Mouse (Mus musculus) kidney, embryonic 14.5 days (tissue): ENCODE measurements around the gene Gm8369. TPM values are rescaled to one million over a fixed set of nuclear protein-coding genes. Genes with fewer than 3 reads are reported as not detected.
"Not testable (repeated sequence)": the region's sequence is repeated elsewhere in the genome, so short reads cannot be mapped to it uniquely, and the experiment has no call there.

Source experiments
- ATAC-seq: fragments of 200-750 bp; cut with Nextera tagmentation; 2 replicates; pipeline ENCODE4 v1.8.0; 2017; ENCODE audit warnings: moderate number of reproducible peaks, mild to moderate bottlenecking, moderate TSS enrichment, moderate library complexity; ENCODE audit not compliant: low FRiP score, low TSS enrichment
- H3K27ac ChIP-seq: fragments of 300-500 bp; sonication (generic); 2 replicates; pipeline ENCODE4 v1.5.1; 2014; ENCODE audit warnings: low read depth, mild to moderate bottlenecking, low read length, moderate library complexity, mixed read lengths
- H3K27me3 ChIP-seq: fragments of 300-500 bp; sonication (generic); 2 replicates; pipeline ENCODE4 v1.6.1; 2014; ENCODE audit warnings: mild to moderate bottlenecking, low read length; ENCODE audit not compliant: control insufficient read depth, insufficient read depth
- H3K36me3 ChIP-seq: fragments of 300-500 bp; sonication (generic); 2 replicates; pipeline ENCODE4 v1.6.1; 2014; ENCODE audit warnings: low read length, mixed read lengths; ENCODE audit not compliant: control insufficient read depth, insufficient read depth
- H3K4me1 ChIP-seq: fragments of 300-500 bp; sonication (generic); 2 replicates; pipeline ENCODE4 v1.6.1; 2014; ENCODE audit warnings: low read length, mixed read lengths; ENCODE audit not compliant: control insufficient read depth, insufficient read depth
- H3K4me2 ChIP-seq: fragments of 300-500 bp; sonication (generic); replicated peaks from 2 replicates; pipeline ENCODE4 v1.6.1; 2014; ENCODE audit warnings: low read depth, mild to moderate bottlenecking, low read length
- H3K4me3 ChIP-seq: fragments of 300-500 bp; sonication (generic); 2 replicates; pipeline ENCODE4 v1.5.1; 2014; ENCODE audit warnings: mild to moderate bottlenecking, low read length
- H3K9ac ChIP-seq: fragments of 300-500 bp; sonication (generic); 2 replicates; pipeline ENCODE4 v1.6.1; 2014; ENCODE audit warnings: low read depth, mild to moderate bottlenecking, low read length, moderate library complexity
- H3K9me3 ChIP-seq: fragments of 300-500 bp; sonication (generic); 2 replicates; pipeline ENCODE4 v1.6.1; 2016; ENCODE audit warnings: low read length; ENCODE audit not compliant: control insufficient read depth
- WGBS: fragments of 180-500 bp; shearing (Covaris S2); extraction: QIAGEN DNeasy Blood & Tissue Kit; methylation state at CpG from one replicate; pipeline ENCODE4 v1.1.7; 2014; 5-methylcytosine and 5-hydroxymethylcytosine counted together
- polyA plus RNA-seq: library from polyadenylated mRNA; unstranded; fragments of >200 nt; fragmentation: Nextera tagmentation; extraction: Ambion mirVana; gene quantifications from 2 replicates; pipeline ENCODE4 v1.2.1, GENCODE M21; 2014

Gm8369 gene
- polyA plus RNA-seq, 1 experiment from 2014 or later, result not detected

DNA sequence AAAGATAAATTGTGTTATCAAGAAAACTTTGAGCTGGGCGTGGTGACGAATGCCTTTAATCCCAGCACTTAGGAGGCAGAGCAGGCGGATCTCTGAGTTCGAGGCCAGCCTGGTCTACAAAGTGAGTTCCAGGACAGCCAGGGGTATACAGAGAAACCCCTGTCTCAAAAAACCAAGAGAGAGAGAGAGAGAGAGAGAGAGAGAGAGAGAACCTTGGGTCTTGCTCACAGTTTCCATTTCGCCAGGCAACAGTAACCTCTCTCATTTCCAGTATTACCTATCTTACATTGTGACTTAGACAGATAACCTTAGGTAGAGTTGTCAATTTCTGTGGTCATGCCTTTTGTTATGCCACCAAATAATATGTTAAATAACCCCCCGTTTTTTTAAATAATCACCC lies 10.6 kb downstream of the Gm8369 start:
- Histone ChIP-seq H3K9ac (no peak overlapping the region), H3K27me3 (no peaks in the 10 kb centered on the region), H3K27ac (no peak overlapping the region), H3K4me3 (no peak overlapping the region), H3K4me1 (no peaks in the 10 kb centered on the region), H3K9me3 (no peaks in the 10 kb centered on the region), H3K36me3 (no peaks in the 10 kb centered on the region), H3K4me2 (no peak overlapping the region)
- ATAC-seq, result no peak
- 90% methylated on average over 6 of the region's 6 CpGs for WGBS

DNA sequence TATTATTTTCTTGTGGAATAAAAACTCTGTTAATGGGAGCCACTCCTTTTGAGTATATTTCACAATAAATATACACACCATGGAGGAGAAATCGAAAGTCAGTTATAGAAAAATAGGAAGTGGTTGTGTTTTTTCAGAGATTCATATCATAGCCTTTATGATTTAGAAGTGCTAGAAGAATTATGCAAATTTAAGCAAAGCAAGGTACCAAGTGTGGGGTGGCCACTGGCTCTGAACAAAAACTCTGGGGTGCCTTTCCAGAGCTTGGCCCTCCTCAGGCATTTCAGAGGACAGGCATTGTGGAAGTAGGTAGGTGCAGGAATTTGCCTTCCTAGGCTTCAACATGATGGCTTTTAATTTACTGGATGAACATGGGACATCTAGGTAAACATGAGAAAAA lies 11.6 kb downstream of the Gm8369 start:
- not testable (repeated sequence) for H3K27me3 ChIP-seq, H3K27ac ChIP-seq, H3K9ac ChIP-seq, H3K36me3 ChIP-seq, ATAC-seq, H3K4me1 ChIP-seq, H3K9me3 ChIP-seq, H3K4me2 ChIP-seq, H3K4me3 ChIP-seq
- WGBS, result 75% methylated on average over 1 of the region's 1 CpGs

- ATAC-seq, result no peak
- H3K9ac ChIP-seq, result no peak overlapping the region
- H3K9me3 ChIP-seq, result no peaks in the 10 kb centered on the region
- no peaks in the 10 kb centered on the region for H3K27me3 ChIP-seq
- WGBS, result 91% methylated on average over 1 of the region's 1 CpGs
- H3K4me2 ChIP-seq, result no peak overlapping the region
- H3K27ac ChIP-seq, result no peak overlapping the region
- H3K4me3 ChIP-seq, result no peak overlapping the region
- no peaks in the 10 kb centered on the region for H3K4me1 ChIP-seq
- H3K36me3 ChIP-seq, result no peaks in the 10 kb centered on the region
Observed at GRCm38 (mm10) chr19:11500796-11501195, 15.1 kb downstream of the Gm8369 start.

GRCm38 (mm10) chr19:11501326-11501725 lies 15.6 kb downstream of the Gm8369 start:
- Histone ChIP-seq H3K9ac (no peak overlapping the region), H3K27me3 (no peaks in the 10 kb centered on the region), H3K4me1 (no peaks in the 10 kb centered on the region), H3K36me3 (no peaks in the 10 kb centered on the region), H3K27ac (no peak overlapping the region), H3K9me3 (no peaks in the 10 kb centered on the region), H3K4me3 (no peak overlapping the region), H3K4me2 (no peak overlapping the region)
- 88% methylated on average over 4 of the region's 4 CpGs for WGBS
- ATAC-seq, result no peak

DNA sequence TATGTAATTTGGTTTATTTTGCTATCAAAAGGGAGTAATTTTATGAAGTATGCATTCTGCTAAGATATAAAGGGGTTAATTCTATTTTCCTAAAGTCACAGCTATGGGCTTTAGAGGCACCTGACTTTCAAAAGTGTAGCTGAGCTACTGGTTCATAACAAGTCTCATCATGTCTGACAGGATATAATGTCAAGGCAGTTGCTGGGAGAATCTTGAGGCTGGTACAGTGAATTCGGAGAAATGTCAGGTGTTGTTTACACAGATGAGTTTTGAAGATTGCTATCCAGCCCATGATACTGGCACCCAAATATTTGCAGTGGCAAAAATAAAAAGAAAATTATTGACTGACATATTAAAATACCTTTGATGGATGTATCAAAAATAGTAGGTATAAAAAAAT lies 19.1 kb downstream of the Gm8369 start:
- no peak for ATAC-seq
- no peak overlapping the region for H3K27ac ChIP-seq
- H3K4me3 ChIP-seq, result no peak overlapping the region
- no peaks in the 10 kb centered on the region for H3K36me3 ChIP-seq
- H3K9me3 ChIP-seq, result no peaks in the 10 kb centered on the region
- H3K9ac ChIP-seq, result no peak overlapping the region
- H3K4me2 ChIP-seq, result no peak overlapping the region
- H3K4me1 ChIP-seq, result no peaks in the 10 kb centered on the region
- 86% methylated on average over 1 of the region's 1 CpGs for WGBS
- no peaks in the 10 kb centered on the region for H3K27me3 ChIP-seq

- Histone ChIP-seq H3K4me3 (no peak overlapping the region), H3K36me3 (no peaks in the 10 kb centered on the region), H3K27me3 (no peaks in the 10 kb centered on the region), H3K9ac (no peak overlapping the region), H3K4me1 (no peaks in the 10 kb centered on the region), H3K9me3 (no peaks in the 10 kb centered on the region), H3K27ac (no peak overlapping the region), H3K4me2 (no peak overlapping the region)
- WGBS, result 62% methylated on average over 1 of the region's 1 CpGs
- ATAC-seq, result no peak
Observed at GRCm38 (mm10) chr19:11513458-11513857, 27.7 kb downstream of the Gm8369 start.

DNA sequence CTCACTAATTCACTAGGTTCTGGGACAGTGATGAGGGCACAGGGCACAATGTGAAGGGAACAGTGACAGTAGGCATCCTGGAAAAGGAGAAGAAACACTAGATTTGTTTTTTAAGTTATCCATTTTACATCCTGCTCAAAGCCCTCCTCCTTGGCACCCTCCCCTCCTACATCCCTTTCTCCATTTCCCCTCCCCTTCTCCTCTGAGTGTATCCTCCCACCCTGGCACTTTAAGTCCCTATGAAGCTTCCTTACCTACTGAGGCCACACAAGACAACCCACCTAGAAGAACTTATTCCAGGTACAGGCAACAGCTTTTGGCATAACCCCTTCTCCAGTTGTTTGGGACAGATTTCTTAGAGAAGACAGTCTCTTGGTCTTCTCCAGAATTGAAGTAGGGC lies 30.5 kb downstream of the Gm8369 start, which contains the start of gene Ms4a6b:
TSS of gene Ms4a6b (plus strand) at position 267 of the 400 bp plus-strand sequence.
- Histone ChIP-seq H3K27me3 (no peaks in the 10 kb centered on the region), H3K9ac (no peak within 1 kb of the TSS), H3K4me2 (no peak within 1 kb of the TSS), H3K27ac (no peak within 1 kb of the TSS), H3K4me1 (no peaks in the 10 kb centered on the region), H3K4me3 (no peak within 1 kb of the TSS), H3K9me3 (no peaks in the 10 kb centered on the region), H3K36me3 (no peaks in the 10 kb centered on the region)
- ATAC-seq, result no peak

- H3K4me3 ChIP-seq, result no peak overlapping the region
- ATAC-seq, result no peak
- no peak overlapping the region for H3K9ac ChIP-seq
- H3K4me1 ChIP-seq, result no peaks in the 10 kb centered on the region
- H3K27me3 ChIP-seq, result no peaks in the 10 kb centered on the region
- no peak overlapping the region for H3K27ac ChIP-seq
- WGBS, result 68% methylated on average over 4 of the region's 4 CpGs
- H3K36me3 ChIP-seq, result no peaks in the 10 kb centered on the region
- no peak overlapping the region for H3K4me2 ChIP-seq
- no peaks in the 10 kb centered on the region for H3K9me3 ChIP-seq
Observed at GRCm38 (mm10) chr19:11516845-11517244, 31.1 kb downstream of the Gm8369 start.

GRCm38 (mm10) chr19:11517373-11517772 lies 31.6 kb downstream of the Gm8369 start:
- H3K4me3 ChIP-seq, H3K9ac ChIP-seq, H3K9me3 ChIP-seq, H3K4me2 ChIP-seq, H3K27ac ChIP-seq, H3K4me1 ChIP-seq, ATAC-seq, H3K27me3 ChIP-seq, H3K36me3 ChIP-seq: not testable (repeated sequence)
- 21% methylated on average over 1 of the region's 1 CpGs for WGBS

DNA sequence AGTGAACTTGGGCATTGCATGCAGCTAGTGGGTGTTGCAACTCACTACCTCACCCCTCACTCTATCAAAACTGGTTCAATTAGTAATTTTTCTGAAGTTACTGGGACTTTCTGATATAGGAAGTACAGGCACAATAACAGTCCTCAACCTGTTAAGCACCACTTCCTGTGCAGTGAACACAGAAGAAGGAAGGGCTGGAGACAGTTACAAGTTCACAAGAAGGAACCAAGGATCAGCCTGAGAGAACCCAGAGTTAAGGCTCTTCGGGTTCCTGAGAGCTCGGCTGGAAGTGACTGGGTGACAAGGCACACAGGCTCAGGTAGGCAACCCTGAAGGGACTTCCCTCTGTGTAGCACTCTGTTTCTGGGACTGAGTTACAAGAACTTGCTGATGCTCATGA lies 32.6 kb downstream of the Gm8369 start:
- not testable (repeated sequence) for ATAC-seq, H3K27me3 ChIP-seq, H3K4me3 ChIP-seq, H3K4me1 ChIP-seq, H3K9ac ChIP-seq, H3K9me3 ChIP-seq, H3K4me2 ChIP-seq, H3K36me3 ChIP-seq, H3K27ac ChIP-seq
- WGBS, result 80% methylated on average over 2 of the region's 2 CpGs
